10 mouse cellular contexts compared by ENCODE assay signal in genomic region chr17:3246665-3247370, GRCm38 (mm10).
DNase-seq lines count a peak whose midpoint lies in the region; ATAC-seq and TF ChIP-seq lines count a peak whose summit lies in the region.
"Had no signal": no experiment of that assay in that cellular context is flagged by ENCODE, and none has a peak within 500 bp of the region (broad histone marks: within the 10 kb centered on the region; RNA-seq: fewer than 3 reads in every experiment).

No protein-coding gene starts in this region.

- H3K9me3 ChIP-seq in kidney, embryonic 14.5 days (ENCODE audit: control insufficient read depth, low read length): no peaks in the 10 kb centered on the region
- no peaks in the 10 kb centered on the region for H3K9me3 ChIP-seq in hindbrain, postnatal 0 days (ENCODE audit: low read length)
- H3K9me3 ChIP-seq in midbrain, embryonic 13.5 days: no peaks in the 10 kb centered on the region

- intact Hi-C loops in left cerebral cortex, adult 2 months (cut with DNase I): no loop called here

- H3K4me1 ChIP-seq in kidney, embryonic 14.5 days (ENCODE audit: control insufficient read depth, insufficient read depth, low read length): peaks cover 9% of the 10 kb centered on the region
- H3K4me1 ChIP-seq in hindbrain, postnatal 0 days (ENCODE audit: insufficient read depth, low read length): peaks cover 45% of the 10 kb centered on the region
- peaks cover 60% of the 10 kb centered on the region for H3K4me1 ChIP-seq in midbrain, embryonic 13.5 days (replicated peaks)

- H3K9ac ChIP-seq in kidney, embryonic 14.5 days (ENCODE audit: low read depth, low read length): no peak overlapping the region
- H3K9ac ChIP-seq in hindbrain, postnatal 0 days (replicated peaks; ENCODE audit: low read length): no peak overlapping the region
- H3K9ac ChIP-seq in midbrain, embryonic 13.5 days (replicated peaks): no peak overlapping the region

- no peak overlapping the region for H3K4me3 ChIP-seq in kidney, embryonic 14.5 days (ENCODE audit: low read length)
- H3K4me3 ChIP-seq in hindbrain, postnatal 0 days (ENCODE audit: low read length): no peak overlapping the region
- no peak overlapping the region for H3K4me3 ChIP-seq in midbrain, embryonic 13.5 days (replicated peaks)
- H3K4me3 ChIP-seq in left cerebral cortex, adult 2 months: no peak overlapping the region
- H3K4me3 ChIP-seq: myocyte had no signal

- no peak overlapping the region for H3K27ac ChIP-seq in kidney, embryonic 14.5 days (ENCODE audit: low read depth, low read length)
- H3K27ac ChIP-seq in hindbrain, postnatal 0 days: peak overlapping the region; percentile 70
- H3K27ac ChIP-seq in midbrain, embryonic 13.5 days: peak overlapping the region; percentile 55
- H3K27ac ChIP-seq in left cerebral cortex, adult 2 months: no peak overlapping the region

- no peaks in the 10 kb centered on the region for H3K36me3 ChIP-seq in kidney, embryonic 14.5 days (ENCODE audit: control insufficient read depth, insufficient read depth, low read length)
- H3K36me3 ChIP-seq in hindbrain, postnatal 0 days (ENCODE audit: insufficient read depth, low read length): no peaks in the 10 kb centered on the region
- H3K36me3 ChIP-seq in midbrain, embryonic 13.5 days: no peaks in the 10 kb centered on the region; the same call in 1 of the 2 replicates

- no peak overlapping the region for H3K4me2 ChIP-seq in kidney, embryonic 14.5 days (replicated peaks; ENCODE audit: low read depth, low read length)
- no peak overlapping the region for H3K4me2 ChIP-seq in hindbrain, postnatal 0 days (ENCODE audit: low read depth, low read length)
- H3K4me2 ChIP-seq in midbrain, embryonic 13.5 days (replicated peaks): no peak overlapping the region

- no peak for ATAC-seq in kidney, embryonic 14.5 days (ENCODE audit: low FRiP score, low TSS enrichment)
- peak; percentile 82 for ATAC-seq in hindbrain, postnatal 0 days
- ATAC-seq in midbrain, embryonic 13.5 days: peak; percentile 74

- no peaks in the 10 kb centered on the region for H3K27me3 ChIP-seq in kidney, embryonic 14.5 days (ENCODE audit: control insufficient read depth, insufficient read depth, low read length)
- H3K27me3 ChIP-seq in hindbrain, postnatal 0 days (ENCODE audit: insufficient read depth, low read length): no peaks in the 10 kb centered on the region
- H3K27me3 ChIP-seq in midbrain, embryonic 13.5 days: no peaks in the 10 kb centered on the region

- 39% methylated on average over 7 of the region's 7 CpGs for whole genome bisulfite sequencing in kidney, embryonic 14.5 days
- WGBS in hindbrain, postnatal 0 days: 18% methylated on average over 7 of the region's 7 CpGs
- 39% methylated on average over 7 of the region's 7 CpGs for WGBS in midbrain, embryonic 13.5 days

- peak; percentile 32 for DNase-seq in kidney, adult 11 months
- peak; percentile 16 to 46 for DNase-seq in adrenal gland, postnatal 36 days
- DNase-seq in hindbrain, postnatal 0 days (ENCODE audit: low spot score): peak; percentile 60
- DNase-seq in left cerebral cortex, adult 2 months (ENCODE audit: extremely low spot score in 1 of 2, low spot score in 2 of 2): no peak
- no peak for DNase-seq in cerebellum, postnatal 25 days
- DNase-seq in heart, postnatal 4 days: no peak
- DNase-seq: cerebellum, adult 11 months had no signal

- no peak for TF ChIP-seq CTCF in hindbrain, postnatal 0 days (IDR thresholded peaks at IDR 0.05; ENCODE audit: low read depth)
- no peak for TF ChIP-seq CTCF in left cerebral cortex, adult 2 months (IDR thresholded peaks at IDR 0.05)

Comparison
In these comparisons a context has a peak if more than half of its experiments do, and no peak if none do; other contexts are left out.
1. DNase-seq: peak in kidney, adult 11 months (single experiment), adrenal gland, postnatal 36 days (2 of 2) and hindbrain, postnatal 0 days (single experiment); none in left cerebral cortex, adult 2 months (0 of 2), cerebellum, postnatal 25 days (0 of 2) and heart, postnatal 4 days (single experiment).
2. H3K27ac ChIP-seq: peak in hindbrain, postnatal 0 days (single experiment) and midbrain, embryonic 13.5 days (single experiment); none in kidney, embryonic 14.5 days (single experiment) and left cerebral cortex, adult 2 months (single experiment).